Mouse (Mus musculus): ENCODE data around the gene Dlx1. TPM values are rescaled to one million over a fixed set of nuclear protein-coding genes. Genes with fewer than 3 reads are reported as not detected.

Gene Dlx1
- total RNA-seq, 2 experiments from 2014 or later = 0.13 TPM; not detected in 1

DNA sequence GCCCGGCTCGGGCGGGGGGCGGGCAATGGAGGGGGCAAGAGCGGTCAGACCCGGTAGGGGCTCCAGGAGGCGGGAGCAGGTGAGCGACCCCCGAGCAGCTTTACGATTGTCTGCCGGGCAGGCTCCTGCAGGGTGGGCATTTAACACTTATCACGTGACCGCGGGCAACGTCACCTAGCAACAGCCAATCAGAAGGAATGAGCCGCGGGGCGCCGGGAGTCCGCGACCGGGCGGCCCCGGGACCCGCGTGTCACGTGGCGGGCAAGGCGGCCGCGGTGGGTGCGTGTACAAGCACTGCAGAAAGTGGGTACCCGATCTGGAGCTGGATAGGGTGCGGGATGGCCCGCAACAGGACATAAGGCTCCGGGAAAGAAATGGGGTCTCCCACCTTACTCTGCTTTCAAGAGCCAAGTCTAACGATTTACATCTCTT lies 18.7 kb downstream of the Dlx1 start, which contains the start of gene Dlx2:
Gene Dlx2 (minus strand): TSS at position 115 of the 432 bp plus-strand sequence.
- DNase-seq = no peak

DNA sequence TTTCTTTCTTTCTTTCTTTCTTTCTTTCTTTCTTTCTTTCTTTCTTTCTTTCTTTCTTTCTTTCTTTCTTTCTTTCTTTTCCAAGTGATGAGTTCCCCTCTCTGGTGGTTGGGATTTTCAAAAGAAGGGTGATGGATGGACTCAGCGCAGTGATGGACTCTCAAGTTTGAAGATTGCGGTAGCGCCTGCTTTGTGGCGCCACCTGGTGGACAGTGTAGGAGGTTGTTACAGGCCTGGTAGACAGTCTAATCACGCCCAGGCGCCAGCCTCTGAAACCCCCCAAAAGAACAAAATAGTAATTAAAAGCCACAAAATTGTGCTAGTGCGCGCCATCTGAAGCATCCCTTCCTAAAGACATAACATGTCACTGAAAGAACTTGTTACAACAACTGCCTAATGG lies 19.9 kb downstream of the Dlx1 start:
- no peak for DNase-seq

DNA sequence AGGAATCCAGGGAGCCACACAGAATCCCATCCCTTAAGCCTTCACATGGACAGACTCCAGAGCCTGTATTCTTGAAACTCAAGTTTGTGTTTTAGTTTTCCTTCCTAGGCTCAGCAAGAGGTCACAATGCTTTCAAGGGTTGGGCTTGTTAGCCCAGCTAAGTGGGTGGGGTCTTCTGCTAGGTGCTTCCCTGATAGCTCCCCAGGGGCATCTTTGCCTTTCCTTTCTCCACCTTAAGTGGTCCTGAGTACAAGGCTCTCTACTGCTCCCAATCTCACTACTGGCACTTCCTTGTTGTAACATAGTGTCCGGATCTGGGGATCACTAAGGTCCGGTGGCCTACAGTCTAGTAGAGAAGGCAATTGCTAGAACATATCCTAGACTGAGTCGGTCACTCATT lies 22.4 kb downstream of the Dlx1 start:
- no peak for DNase-seq

DNA sequence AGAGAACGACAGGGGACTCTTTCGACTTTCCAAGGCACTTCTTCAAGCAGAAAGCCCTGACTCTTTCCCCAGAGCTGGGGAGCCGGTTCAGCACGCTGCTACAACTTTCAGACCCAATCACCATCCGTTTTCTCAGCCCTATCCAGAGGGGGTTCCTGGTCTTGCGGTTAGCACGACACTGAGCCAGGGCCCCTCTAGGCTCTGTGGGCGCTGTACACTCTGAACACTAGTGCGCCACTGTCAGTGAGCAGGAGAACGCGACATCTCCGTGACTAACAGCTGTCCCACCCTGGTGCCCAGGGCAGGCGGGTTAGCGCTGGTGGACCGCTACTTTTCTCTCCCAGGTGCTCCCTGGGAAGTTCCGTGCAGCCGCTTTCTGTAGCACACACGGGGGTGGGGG lies 23.8 kb downstream of the Dlx1 start:
- DNase-seq = no peak

DNA sequence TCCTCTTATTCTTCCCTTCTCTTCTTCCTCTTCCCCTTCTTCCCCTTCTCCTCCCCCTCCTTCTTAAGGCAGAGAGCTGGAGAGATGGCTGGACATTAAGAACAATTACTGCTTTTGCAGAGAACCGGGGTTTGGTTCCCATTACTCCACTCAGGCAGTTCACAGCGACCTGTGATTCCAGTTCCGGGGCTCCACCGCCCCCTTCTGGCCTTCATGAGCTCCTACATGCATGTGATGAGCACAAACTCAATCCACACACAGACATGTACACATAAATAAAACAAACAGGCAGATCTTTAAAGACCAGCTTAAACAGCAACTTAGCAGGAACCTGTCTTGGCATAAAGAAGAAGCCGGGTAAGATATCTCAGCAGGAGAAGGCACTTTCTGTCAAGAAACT lies 28.2 kb downstream of the Dlx1 start:
- no peak for DNase-seq

DNA sequence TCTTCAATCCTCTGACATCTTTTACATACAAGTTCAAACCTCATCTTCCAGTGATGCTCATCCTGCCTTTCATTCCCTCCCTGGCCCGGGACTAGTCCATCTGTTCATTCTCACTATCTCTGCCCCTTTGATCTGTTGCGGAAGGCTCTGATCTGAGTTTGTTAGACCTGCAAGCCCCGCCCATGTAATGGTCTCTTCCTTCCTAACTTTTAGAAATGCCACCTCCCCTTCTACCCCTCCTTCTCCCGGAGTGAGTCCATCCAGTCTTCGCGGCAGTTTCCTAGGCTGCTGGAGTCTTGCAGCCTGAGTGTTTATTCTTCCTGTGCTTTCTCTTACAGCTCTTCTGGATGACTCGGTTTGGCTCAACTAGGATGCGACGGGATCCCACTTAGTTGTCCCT lies 38.6 kb downstream of the Dlx1 start:
- no peak for DNase-seq

DNA sequence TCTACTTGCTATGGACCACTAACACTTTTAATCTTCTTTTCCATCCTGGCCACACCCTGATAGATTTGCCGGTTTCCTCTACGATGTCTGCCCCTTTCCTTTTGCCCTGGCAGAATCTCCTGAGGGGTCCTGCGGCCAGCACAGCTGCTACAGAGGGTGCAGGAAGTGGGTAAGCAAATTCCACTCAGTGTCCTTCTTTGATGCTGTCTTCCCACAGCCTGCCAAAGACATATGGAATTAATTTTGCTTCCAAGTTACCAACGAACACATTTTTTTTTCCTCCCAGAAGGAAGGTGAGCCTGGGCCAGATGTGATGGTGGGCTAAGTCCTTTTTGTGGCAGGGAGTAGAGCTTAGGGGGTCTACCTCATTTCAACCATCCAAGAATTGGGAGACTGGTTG lies 45.8 kb downstream of the Dlx1 start:
- DNase-seq = no peak

DNA sequence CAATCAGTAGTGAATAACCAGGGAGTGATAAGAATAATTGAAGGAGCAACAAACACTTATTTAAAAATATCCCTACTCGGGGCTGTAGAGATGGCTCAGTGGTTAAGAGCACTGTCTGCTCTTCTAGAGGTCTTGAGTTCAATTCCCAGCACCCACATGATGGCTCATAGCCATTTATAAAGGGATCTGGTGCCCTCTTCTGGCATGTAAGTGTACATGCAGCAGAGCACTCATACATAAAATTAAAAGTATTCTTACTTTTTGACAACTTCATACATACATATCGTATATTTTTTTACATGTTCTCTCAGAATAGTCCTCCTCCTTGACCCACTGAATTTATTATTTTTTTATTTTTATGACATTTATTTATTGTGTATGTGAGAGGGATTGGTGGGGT lies 49.1 kb downstream of the Dlx1 start:
- no peak for DNase-seq

DNA sequence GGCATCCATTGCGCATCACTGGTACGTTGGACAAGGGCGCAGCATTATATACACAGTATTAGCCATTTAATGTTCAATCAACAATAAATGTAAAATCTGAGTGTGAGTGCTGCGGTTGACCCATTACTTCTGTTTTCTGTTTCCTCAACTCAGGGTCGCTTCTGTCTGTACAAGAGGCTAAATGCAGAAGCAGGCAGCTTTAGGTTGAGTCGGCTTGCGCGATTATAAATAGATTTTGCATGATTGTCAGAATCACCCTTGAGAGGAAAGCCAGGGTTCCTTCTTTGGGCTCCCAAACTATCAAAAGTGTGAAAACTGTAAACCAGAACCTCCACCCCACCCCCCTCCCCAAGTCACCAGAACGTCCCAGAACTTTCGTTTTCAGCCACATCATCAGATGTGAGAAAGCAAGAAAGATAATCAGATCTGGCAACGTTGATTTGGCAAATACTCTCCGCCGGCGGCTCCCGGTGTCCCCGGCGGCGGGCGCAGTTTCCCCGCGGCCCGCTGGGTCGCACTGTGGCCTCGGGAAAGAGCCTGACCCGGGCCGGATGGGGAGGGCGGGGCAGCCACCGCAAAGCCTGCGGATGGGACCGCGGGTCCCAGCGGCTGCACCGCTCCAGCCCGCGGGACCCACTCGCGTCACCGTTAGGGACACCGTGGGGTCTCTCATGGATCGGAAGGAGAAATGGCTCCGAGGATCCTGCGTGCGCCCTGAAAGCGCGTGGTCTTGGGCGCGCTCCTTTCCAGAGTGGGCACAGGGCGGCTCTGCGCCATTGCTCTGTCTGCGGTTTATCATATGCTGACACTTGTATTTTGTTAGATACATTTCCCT lies 52.9 kb downstream of the Dlx1 start:
- peak; percentile 47 for DNase-seq

DNA sequence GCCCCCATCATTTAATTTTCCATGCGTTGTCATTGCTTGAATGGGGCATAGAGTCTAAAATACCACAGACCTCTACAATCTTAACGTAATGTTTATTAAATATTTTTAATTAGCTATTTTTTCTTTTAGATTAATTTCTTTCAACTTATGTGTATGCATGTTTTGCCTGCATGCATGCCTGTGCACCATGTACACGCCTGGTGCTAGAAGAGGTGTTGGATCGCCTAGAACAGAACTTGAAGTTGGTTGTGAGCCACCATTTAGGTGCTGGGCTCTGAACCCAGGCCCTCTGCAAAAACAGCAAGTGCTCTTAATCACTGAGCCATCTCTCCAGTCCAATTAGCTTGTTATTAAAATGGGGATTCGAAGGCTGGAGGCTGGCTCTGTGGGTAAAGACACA lies 53.6 kb downstream of the Dlx1 start:
- no peak for DNase-seq

Other genes with a start within 250 kb of the Dlx1 start
- 100 to 1,000 TPM; 407 to 424 TPM for gene Slc25a12, start 160.4 kb upstream of the Dlx1 start, total RNA-seq (2021)
- 10 to 100 TPM; 13.1 to 16.7 TPM for gene Hat1, start 139.2 kb upstream of the Dlx1 start, total RNA-seq (2021)
- 10 to 100 TPM; 24.3 to 25.7 TPM for gene Metap1d, start 74.8 kb upstream of the Dlx1 start, total RNA-seq (2021)
- gene Dlx2, start 18.6 kb downstream of the Dlx1 start, total RNA-seq (2021) = not detected
- gene Itga6, start 217.5 kb downstream of the Dlx1 start, total RNA-seq (2021) = 10 to 100 TPM; 14.7 to 21.9 TPM

Data from gastrocnemius, postnatal 25 days (tissue).